25 mouse cellular contexts compared by ENCODE assay signal in genomic region chr14:101269048-101269789, GRCm38 (mm10).
DNase-seq lines count a peak whose midpoint lies in the region; ATAC-seq and TF ChIP-seq lines count a peak whose summit lies in the region.
"Had no signal": no experiment of that assay in that cellular context is flagged by ENCODE, and none has a peak within 500 bp of the region (broad histone marks: within the 10 kb centered on the region; RNA-seq: fewer than 3 reads in every experiment).

No protein-coding gene starts in this region.

- H3K27ac ChIP-seq in forebrain, embryonic 10.5 days: peak overlapping the region; percentile 60; the same call in 1 of the 2 replicates
- H3K27ac ChIP-seq in forebrain, postnatal 0 days (ENCODE audit: low read depth, low read length): no peak overlapping the region
- H3K27ac ChIP-seq in forebrain, embryonic 14.5 days (ENCODE audit: low read depth, low read length): no peak overlapping the region
- H3K27ac ChIP-seq in midbrain, embryonic 15.5 days: no peak overlapping the region
- no peak overlapping the region for H3K27ac ChIP-seq in lung, postnatal 0 days (ENCODE audit: low read length)
- H3K27ac ChIP-seq in hindbrain, embryonic 16.5 days (ENCODE audit: low read depth, low read length): no peak overlapping the region
- H3K27ac ChIP-seq: embryonic facial prominence, embryonic 10.5 days; embryonic facial prominence, embryonic 15.5 days; kidney, postnatal 0 days; liver, embryonic 12.5 days; macrophage had no signal

- TF ChIP-seq CTCF in forebrain, postnatal 0 days (IDR thresholded peaks at IDR 0.05; ENCODE audit: low read depth): no peak
- TF ChIP-seq CTCF in lung, postnatal 0 days (IDR thresholded peaks at IDR 0.05): no peak

- no peak overlapping the region for H3K4me3 ChIP-seq in forebrain, embryonic 10.5 days
- no peak overlapping the region for H3K4me3 ChIP-seq in forebrain, postnatal 0 days (ENCODE audit: low read depth, low read length)
- no peak overlapping the region for H3K4me3 ChIP-seq in forebrain, embryonic 14.5 days (ENCODE audit: low read depth, low read length)
- H3K4me3 ChIP-seq in midbrain, embryonic 15.5 days: no peak overlapping the region
- no peak overlapping the region for H3K4me3 ChIP-seq in lung, postnatal 0 days (ENCODE audit: low read depth, low read length)
- H3K4me3 ChIP-seq in hindbrain, embryonic 16.5 days (ENCODE audit: low read length): no peak overlapping the region
- H3K4me3 ChIP-seq: embryonic facial prominence, embryonic 10.5 days; embryonic facial prominence, embryonic 15.5 days; liver, embryonic 12.5 days had no signal

- H3K9ac ChIP-seq in forebrain, postnatal 0 days: no peak overlapping the region
- no peak overlapping the region for H3K9ac ChIP-seq in forebrain, embryonic 14.5 days (ENCODE audit: low read length)
- no peak overlapping the region for H3K9ac ChIP-seq in midbrain, embryonic 15.5 days
- no peak overlapping the region for H3K9ac ChIP-seq in lung, postnatal 0 days (replicated peaks; ENCODE audit: low read depth)
- no peak overlapping the region for H3K9ac ChIP-seq in hindbrain, embryonic 16.5 days (ENCODE audit: low read depth, low read length)
- H3K9ac ChIP-seq: embryonic facial prominence, embryonic 15.5 days; liver, embryonic 12.5 days; liver, postnatal 0 days had no signal

- H3K36me3 ChIP-seq in forebrain, embryonic 10.5 days (replicated peaks): no peaks in the 10 kb centered on the region
- no peaks in the 10 kb centered on the region for H3K36me3 ChIP-seq in forebrain, postnatal 0 days (ENCODE audit: insufficient read depth)
- no peaks in the 10 kb centered on the region for H3K36me3 ChIP-seq in forebrain, embryonic 14.5 days (ENCODE audit: control insufficient read depth, insufficient read depth, low read length)
- no peaks in the 10 kb centered on the region for H3K36me3 ChIP-seq in midbrain, embryonic 15.5 days (replicated peaks)
- H3K36me3 ChIP-seq in lung, postnatal 0 days (ENCODE audit: insufficient read depth, low read length): no peaks in the 10 kb centered on the region
- no peaks in the 10 kb centered on the region for H3K36me3 ChIP-seq in hindbrain, embryonic 16.5 days (ENCODE audit: control insufficient read depth, insufficient read depth, low read length)
- H3K36me3 ChIP-seq: embryonic facial prominence, embryonic 10.5 days; embryonic facial prominence, embryonic 15.5 days; G1E; liver, embryonic 12.5 days had no signal

- peaks cover 18% of the 10 kb centered on the region for H3K4me1 ChIP-seq in forebrain, embryonic 10.5 days
- H3K4me1 ChIP-seq in forebrain, postnatal 0 days (ENCODE audit: insufficient read depth): no peaks in the 10 kb centered on the region
- peaks cover 6% of the 10 kb centered on the region for H3K4me1 ChIP-seq in forebrain, embryonic 14.5 days (ENCODE audit: control insufficient read depth, insufficient read depth, low read length)
- H3K4me1 ChIP-seq in midbrain, embryonic 15.5 days: no peaks in the 10 kb centered on the region
- no peaks in the 10 kb centered on the region for H3K4me1 ChIP-seq in lung, postnatal 0 days (ENCODE audit: insufficient read depth, low read depth, low read length)
- no peaks in the 10 kb centered on the region for H3K4me1 ChIP-seq in hindbrain, embryonic 16.5 days (ENCODE audit: control insufficient read depth, insufficient read depth, low read depth, low read length)
- H3K4me1 ChIP-seq: embryonic facial prominence, embryonic 15.5 days; liver, embryonic 12.5 days had no signal

- no peak overlapping the region for H3K4me2 ChIP-seq in forebrain, postnatal 0 days (ENCODE audit: low read depth)
- no peak overlapping the region for H3K4me2 ChIP-seq in forebrain, embryonic 14.5 days (ENCODE audit: low read length)
- no peak overlapping the region for H3K4me2 ChIP-seq in midbrain, embryonic 15.5 days
- no peak overlapping the region for H3K4me2 ChIP-seq in lung, postnatal 0 days (replicated peaks; ENCODE audit: low read depth, low read length)
- no peak overlapping the region for H3K4me2 ChIP-seq in hindbrain, embryonic 16.5 days (ENCODE audit: low read length)
- H3K4me2 ChIP-seq: embryonic facial prominence, embryonic 15.5 days; liver, embryonic 12.5 days had no signal

- ATAC-seq in forebrain, postnatal 0 days: no peak
- peak; percentile 87 for ATAC-seq in forebrain, embryonic 14.5 days
- ATAC-seq in midbrain, embryonic 15.5 days (replicated peaks): peak; percentile 73; the same call in 1 of the 2 replicates
- ATAC-seq in lung, postnatal 0 days: no peak
- ATAC-seq in hindbrain, embryonic 16.5 days: no peak
- ATAC-seq: intestine, embryonic 16.5 days; liver, embryonic 12.5 days; liver, postnatal 0 days had no signal

- no peaks in the 10 kb centered on the region for H3K9me3 ChIP-seq in forebrain, embryonic 10.5 days
- no peaks in the 10 kb centered on the region for H3K9me3 ChIP-seq in forebrain, postnatal 0 days (ENCODE audit: low read length)
- no peaks in the 10 kb centered on the region for H3K9me3 ChIP-seq in forebrain, embryonic 14.5 days (replicated peaks; ENCODE audit: control insufficient read depth, low read length)
- H3K9me3 ChIP-seq in midbrain, embryonic 15.5 days: no peaks in the 10 kb centered on the region
- H3K9me3 ChIP-seq in lung, postnatal 0 days (ENCODE audit: low read length): no peaks in the 10 kb centered on the region
- no peaks in the 10 kb centered on the region for H3K9me3 ChIP-seq in hindbrain, embryonic 16.5 days (ENCODE audit: control insufficient read depth, low read length)
- H3K9me3 ChIP-seq: embryonic facial prominence, embryonic 10.5 days; embryonic facial prominence, embryonic 15.5 days; liver, embryonic 12.5 days had no signal

- no peak for TF ChIP-seq EP300 in lung, postnatal 0 days (IDR thresholded peaks at IDR 0.05)

- WGBS in forebrain, embryonic 10.5 days: 73% methylated on average over 4 of the region's 4 CpGs
- WGBS in forebrain, postnatal 0 days: 34% methylated on average over 4 of the region's 4 CpGs
- 34% methylated on average over 4 of the region's 4 CpGs for WGBS in forebrain, embryonic 14.5 days
- whole genome bisulfite sequencing in midbrain, embryonic 15.5 days: 54% methylated on average over 4 of the region's 4 CpGs
- 25% methylated on average over 4 of the region's 4 CpGs for WGBS in lung, postnatal 0 days
- WGBS in hindbrain, embryonic 16.5 days: 69% methylated on average over 4 of the region's 4 CpGs

- no peaks in the 10 kb centered on the region for H3K27me3 ChIP-seq in forebrain, embryonic 10.5 days (ENCODE audit: poor library complexity, severe bottlenecking)
- no peaks in the 10 kb centered on the region for H3K27me3 ChIP-seq in forebrain, postnatal 0 days (ENCODE audit: insufficient read depth, low read length)
- no peaks in the 10 kb centered on the region for H3K27me3 ChIP-seq in forebrain, embryonic 14.5 days (replicated peaks; ENCODE audit: control insufficient read depth, insufficient read depth, low read length)
- H3K27me3 ChIP-seq in midbrain, embryonic 15.5 days (replicated peaks): no peaks in the 10 kb centered on the region
- no peaks in the 10 kb centered on the region for H3K27me3 ChIP-seq in lung, postnatal 0 days (replicated peaks; ENCODE audit: insufficient read depth, low read length)
- no peaks in the 10 kb centered on the region for H3K27me3 ChIP-seq in hindbrain, embryonic 16.5 days (replicated peaks; ENCODE audit: control insufficient read depth, insufficient read depth, low read length)
- H3K27me3 ChIP-seq: embryonic facial prominence, embryonic 15.5 days; liver, embryonic 12.5 days had no signal

- DNase-seq in forebrain, embryonic 10.5 days (ENCODE audit: extremely low spot score, low spot score): no peak
- DNase-seq in forebrain, postnatal 0 days: no peak
- peak; percentile 18 for DNase-seq in embryo, embryonic 10.5 days (ENCODE audit: low spot score)
- peak; percentile 59 for DNase-seq in forebrain, embryonic 14.5 days (ENCODE audit: low spot score)
- no peak for DNase-seq in lung, postnatal 0 days (ENCODE audit: low spot score)
- DNase-seq: adrenal gland, adult 8-10 months; cerebellum, adult 8-10 months; cerebellum, postnatal 25 days; gastrocnemius, postnatal 10 days; heart, postnatal 14 days; kidney, adult 8-10 months; kidney, postnatal 4 days; liver, postnatal 0 days; right cerebral cortex, postnatal 25 days; thymus, adult 2 months; thymus, postnatal 36 days had no signal

Comparison
In these comparisons a context has a peak if more than half of its experiments do, and no peak if none do; other contexts are left out.
1. DNase-seq: peak in embryo, embryonic 10.5 days (single experiment) and forebrain, embryonic 14.5 days (single experiment); none in forebrain, embryonic 10.5 days (single experiment), forebrain, postnatal 0 days (single experiment) and lung, postnatal 0 days (single experiment).
2. ATAC-seq: peak in forebrain, embryonic 14.5 days (single experiment) and midbrain, embryonic 15.5 days (single experiment); none in forebrain, postnatal 0 days (single experiment), lung, postnatal 0 days (single experiment) and hindbrain, embryonic 16.5 days (single experiment).